ENCODE assay signal across 20 mouse cellular contexts in the genomic region with DNA sequence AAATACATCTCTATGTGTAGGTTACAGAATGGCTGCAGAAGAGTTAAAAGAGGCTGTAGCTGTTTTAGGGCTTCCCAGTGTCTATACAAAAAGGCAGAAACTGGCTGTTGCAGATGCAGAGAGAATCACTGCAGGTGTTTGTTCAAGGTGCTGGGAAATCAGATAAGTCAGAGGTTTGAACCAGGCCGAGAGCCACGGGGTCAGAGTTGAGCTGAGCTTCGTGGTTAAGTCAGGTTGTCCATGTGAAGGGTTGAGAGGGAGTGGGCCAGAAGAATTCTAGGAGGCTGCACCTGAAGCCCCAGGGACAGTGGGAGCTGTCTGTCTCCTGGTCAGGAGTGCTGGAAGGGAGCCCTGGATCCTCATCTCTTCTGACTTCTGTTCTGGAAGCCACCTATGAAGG.
"Had no signal": no experiment of that assay in that cellular context is flagged by ENCODE, and none has a peak within 500 bp of the region (broad histone marks: within the 10 kb centered on the region; RNA-seq: fewer than 3 reads in every experiment).

No protein-coding gene starts in this region.

- H3K4me2 ChIP-seq: heart, embryonic 12.5 days; hindbrain, embryonic 15.5 days; limb, embryonic 12.5 days had no signal

- H3K27me3 ChIP-seq: heart, embryonic 12.5 days; hindbrain, embryonic 13.5 days; hindbrain, embryonic 15.5 days; limb, embryonic 12.5 days had no signal

- ATAC-seq: inflammation-experienced regulatory T-cells, adult 6 months had no signal

- H3K4me3 ChIP-seq: gastrocnemius, adult 2 months; heart, adult 2 months; heart, embryonic 12.5 days; hindbrain, embryonic 13.5 days; hindbrain, embryonic 15.5 days; layer of hippocampus, adult 2 months; left cerebral cortex, adult 2 months; limb, embryonic 10.5 days; limb, embryonic 12.5 days had no signal

- H3K36me3 ChIP-seq: hindbrain, embryonic 13.5 days; hindbrain, embryonic 15.5 days had no signal

- H3K9ac ChIP-seq: heart, embryonic 12.5 days; hindbrain, embryonic 13.5 days; hindbrain, embryonic 15.5 days; limb, embryonic 12.5 days; liver, embryonic 14.5 days had no signal

- DNase-seq: gastrocnemius, adult 2 months; gastrocnemius, postnatal 10 days; gastrocnemius, postnatal 25 days; heart, adult 2 months; heart, postnatal 10 days; heart, postnatal 4 days; kidney, adult 18-20 months; kidney, adult 8-10 months; kidney, postnatal 10 days; kidney, postnatal 25 days; kidney, postnatal 4 days had no signal

- H3K27ac ChIP-seq: gastrocnemius, adult 2 months; heart, adult 2 months; hindbrain, embryonic 15.5 days; layer of hippocampus, adult 2 months; left cerebral cortex, adult 2 months; limb, embryonic 10.5 days; limb, embryonic 12.5 days; liver, embryonic 14.5 days had no signal

- H3K9me3 ChIP-seq: hindbrain, embryonic 13.5 days; hindbrain, embryonic 15.5 days; limb, embryonic 10.5 days had no signal
